Mouse (Mus musculus) lung, postnatal 0 days (tissue): Measurements from ENCODE around the gene Slc34a1.
"Not testable (repeated sequence)": the region's sequence is repeated elsewhere in the genome, so short reads cannot be mapped to it uniquely, and the experiment has no call there.

Experiments
- CTCF ChIP-seq: IDR thresholded peaks from 2 replicates; pipeline ENCODE4 v1.5.1; 2016; ENCODE audit warnings: antibody characterized with exemption, mild to moderate bottlenecking
- EP300 ChIP-seq: IDR thresholded peaks from 2 replicates; pipeline ENCODE4 v1.6.1; 2016; ENCODE audit warnings: antibody characterized with exemption, mild to moderate bottlenecking, control low read depth

DNA sequence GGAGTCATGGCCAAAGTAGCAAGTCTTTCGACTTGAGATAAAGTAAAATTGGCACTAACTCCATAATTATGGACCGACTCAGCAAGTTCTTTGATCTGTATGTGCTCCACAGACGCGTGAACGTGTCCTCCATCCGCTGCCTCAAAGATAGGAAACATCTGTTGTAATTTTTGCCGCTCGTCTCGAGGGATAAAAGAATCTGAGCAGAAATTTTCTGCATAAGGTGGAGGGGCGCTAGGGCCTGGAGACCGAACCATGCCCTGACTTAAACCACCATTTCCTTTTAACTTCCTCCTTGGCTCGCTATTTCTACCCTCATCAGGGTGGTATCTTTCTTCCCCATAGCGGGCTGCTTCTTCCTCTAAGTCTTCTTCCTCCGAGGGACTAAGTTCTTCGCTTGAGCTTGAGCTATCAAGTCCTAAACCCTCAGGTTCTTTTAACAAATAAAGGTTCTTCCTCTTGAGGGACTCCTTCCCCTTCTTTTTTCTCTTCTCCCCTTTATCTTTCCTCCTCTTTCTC lies 39.2 kb downstream of the Slc34a1 start:
- TF ChIP-seq CTCF, EP300: not testable (repeated sequence)
